Mouse (Mus musculus) heart, embryonic 12.5 days (tissue): ENCODE measurements around the gene Cubn. TPM values are rescaled to one million over a fixed set of nuclear protein-coding genes. Genes with fewer than 3 reads are reported as not detected.

Experiments
- ATAC-seq: fragments of 200-750 bp; cut with Nextera tagmentation; 2 replicates; pipeline ENCODE4 v1.8.0; 2017; ENCODE audit warnings: moderate TSS enrichment, moderate library complexity; ENCODE audit not compliant: insufficient number of reproducible peaks, low FRiP score
- H3K27ac ChIP-seq: fragments of 300-500 bp; sonication (generic); 2 replicates; pipeline ENCODE4 v1.5.1; 2016; ENCODE audit warnings: mild to moderate bottlenecking, moderate library complexity; ENCODE audit not compliant: poor library complexity, severe bottlenecking
- H3K27me3 ChIP-seq: fragments of 300-500 bp; sonication (generic); replicated peaks from 2 replicates; pipeline ENCODE4 v1.6.1; 2016; ENCODE audit warnings: mild to moderate bottlenecking, moderate library complexity
- H3K36me3 ChIP-seq: fragments of 300-500 bp; sonication (generic); 2 replicates; pipeline ENCODE4 v1.6.1; 2016; ENCODE audit warnings: mild to moderate bottlenecking, moderate library complexity
- H3K4me1 ChIP-seq: fragments of 300-500 bp; sonication (generic); replicated peaks from 2 replicates; pipeline ENCODE4 v1.6.1; 2016; ENCODE audit warnings: mild to moderate bottlenecking
- H3K4me2 ChIP-seq: fragments of 300-500 bp; sonication (generic); 2 replicates; pipeline ENCODE4 v1.6.1; 2016; ENCODE audit warnings: mild to moderate bottlenecking, moderate library complexity
- H3K4me3 ChIP-seq: fragments of 300-500 bp; sonication (generic); 2 replicates; pipeline ENCODE4 v1.5.1; 2016; ENCODE audit warnings: mild to moderate bottlenecking
- H3K9ac ChIP-seq: fragments of 300-500 bp; sonication (generic); 2 replicates; pipeline ENCODE4 v1.6.1; 2016; ENCODE audit warnings: mild to moderate bottlenecking, moderate library complexity
- H3K9me3 ChIP-seq: fragments of 300-500 bp; sonication (generic); replicated peaks from 2 replicates; pipeline ENCODE4 v1.6.1; 2016; ENCODE audit warnings: mild to moderate bottlenecking, moderate library complexity
- WGBS: fragments of 180-500 bp; shearing (Covaris S2); methylation state at CpG from one replicate; pipeline ENCODE4 v1.1.7; 2016; 5-methylcytosine and 5-hydroxymethylcytosine counted together
- polyA plus RNA-seq: library from polyadenylated mRNA; unstranded; fragments of >200 nt; fragmentation: Nextera tagmentation; extraction: Ambion mirVana; gene quantifications from 2 replicates; pipeline ENCODE4 v1.2.1, GENCODE M21; 2016

Gene Cubn
- polyA plus RNA-seq, 1 experiment from 2014 or later: 0.57 TPM

DNA sequence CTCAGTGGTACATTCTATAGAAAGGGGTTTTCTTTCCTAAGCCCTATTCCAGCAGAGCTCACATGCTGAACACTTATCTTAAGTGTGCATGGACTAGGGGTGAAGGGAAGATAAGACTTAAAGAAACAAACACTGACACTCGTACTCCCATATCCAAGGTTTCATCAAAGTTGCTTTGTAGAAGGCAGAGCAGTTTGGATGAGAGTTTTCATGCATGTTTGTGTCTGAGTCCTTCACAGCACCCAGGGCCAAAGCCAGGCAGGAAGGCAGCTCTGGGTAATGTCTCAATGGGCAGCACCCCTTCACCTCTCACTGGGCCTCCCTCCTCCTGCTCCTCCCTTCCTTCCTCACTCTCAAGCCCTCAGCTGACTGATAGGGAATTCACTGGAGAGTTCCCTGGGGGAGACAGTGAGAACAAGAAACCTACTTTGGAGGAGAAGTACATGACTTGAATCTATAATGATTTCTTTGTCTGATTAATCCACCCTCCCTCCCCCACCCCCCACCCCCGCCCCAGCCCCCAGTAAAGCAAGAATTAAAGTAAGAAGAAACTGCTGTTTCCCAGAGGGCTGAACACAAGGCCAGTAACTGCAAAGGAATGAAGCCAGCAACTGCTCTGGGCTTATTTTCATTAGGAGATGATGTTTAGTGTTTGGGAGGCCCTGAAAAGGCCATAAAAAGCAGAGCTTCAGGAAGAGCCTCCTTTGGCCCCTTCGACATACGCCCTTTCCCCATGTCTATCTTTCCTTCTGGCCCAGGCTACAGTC lies 106.7 kb downstream of the Cubn start:
- Histone ChIP-seq H3K36me3 (no peaks in the 10 kb centered on the region), H3K9ac (peak overlapping the region; percentile 6; the same call in 1 of the 2 replicates), H3K27ac (peak overlapping the region; percentile 95), H3K9me3 (no peaks in the 10 kb centered on the region), H3K4me1 (peaks cover 31% of the 10 kb centered on the region), H3K4me3 (no peak overlapping the region), H3K4me2 (peak overlapping the region; percentile 6; the same call in 1 of the 2 replicates), H3K27me3 (no peaks in the 10 kb centered on the region)
- 13% methylated on average over 4 of the region's 4 CpGs for WGBS
- ATAC-seq: peak; percentile 89

DNA sequence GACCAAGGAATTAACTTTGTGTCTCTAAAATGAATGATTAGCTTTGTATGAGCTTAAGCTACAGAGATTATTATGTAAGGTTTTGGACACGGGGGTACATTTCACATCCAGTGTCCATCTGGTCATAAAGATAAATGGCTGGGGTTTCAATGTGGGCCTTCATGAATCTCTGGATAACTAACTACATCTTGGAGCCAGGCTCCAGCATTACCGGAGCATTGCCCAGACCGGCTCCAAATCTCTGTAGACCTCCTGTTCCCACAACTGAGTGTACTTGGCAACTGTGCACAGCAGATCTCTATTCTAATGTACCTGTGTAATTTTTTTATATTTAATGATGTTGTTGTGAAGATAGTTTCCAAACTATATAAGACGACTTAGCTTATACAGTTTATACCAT lies 115.4 kb downstream of the Cubn start:
- ATAC-seq: no peak
- no peaks in the 10 kb centered on the region for H3K9me3 ChIP-seq
- 81% methylated on average over 4 of the region's 4 CpGs for WGBS
- no peaks in the 10 kb centered on the region for H3K36me3 ChIP-seq
- H3K9ac ChIP-seq: no peak overlapping the region
- no peak overlapping the region for H3K4me3 ChIP-seq
- no peaks in the 10 kb centered on the region for H3K27me3 ChIP-seq
- H3K4me1 ChIP-seq: peaks cover 19% of the 10 kb centered on the region
- no peak overlapping the region for H3K27ac ChIP-seq
- H3K4me2 ChIP-seq: no peak overlapping the region

DNA sequence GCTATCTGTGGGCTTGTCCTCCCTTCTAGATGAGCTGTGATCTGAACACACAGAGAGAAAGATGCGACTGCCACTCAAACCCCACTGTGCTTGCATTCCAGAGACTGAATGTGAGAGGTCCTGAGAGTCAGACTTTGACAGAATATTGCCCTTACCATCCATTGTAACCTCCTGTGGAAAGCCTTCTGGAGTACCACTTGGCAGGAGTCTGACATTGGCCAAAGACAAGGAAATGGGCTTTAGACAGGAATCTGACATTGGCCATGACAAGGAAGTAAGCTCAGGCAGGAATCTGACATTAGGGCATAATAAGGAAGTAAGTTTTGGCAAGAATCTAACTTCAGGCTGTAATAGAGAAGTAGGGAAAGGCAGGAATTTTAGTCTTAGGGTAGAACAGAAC lies 118.3 kb downstream of the Cubn start:
- WGBS: 67% methylated on average over 1 of the region's 1 CpGs
- no peaks in the 10 kb centered on the region for H3K9me3 ChIP-seq
- no peak for ATAC-seq
- H3K27ac ChIP-seq: peak overlapping the region; percentile 98
- H3K4me2 ChIP-seq: no peak overlapping the region
- H3K4me3 ChIP-seq: no peak overlapping the region
- peaks cover 26% of the 10 kb centered on the region for H3K4me1 ChIP-seq
- H3K27me3 ChIP-seq: no peaks in the 10 kb centered on the region
- no peaks in the 10 kb centered on the region for H3K36me3 ChIP-seq
- no peak overlapping the region for H3K9ac ChIP-seq

- WGBS: 63% methylated on average over 3 of the region's 3 CpGs
- Histone ChIP-seq H3K9ac (no peak overlapping the region), H3K4me3 (no peak overlapping the region)
Observed at GRCm38 (mm10) chr2:13372825-13373224, 118.8 kb downstream of the Cubn start.

GRCm38 (mm10) chr2:13372256-13372824 lies 119.3 kb downstream of the Cubn start:
- under 1% methylated on average over 5 of the region's 5 CpGs for WGBS
- no peak overlapping the region for H3K9ac ChIP-seq

More at GRCm38 (mm10) chr2:13372825-13373224, 118.8 kb downstream of the Cubn start:
- Histone ChIP-seq H3K27ac (peak overlapping the region; percentile 98), H3K36me3 (no peaks in the 10 kb centered on the region), H3K4me2 (peak overlapping the region; percentile 54; the same call in 1 of the 2 replicates), H3K4me1 (peaks cover 23% of the 10 kb centered on the region), H3K9me3 (no peaks in the 10 kb centered on the region), H3K27me3 (no peaks in the 10 kb centered on the region)
- no peak for ATAC-seq

GRCm38 (mm10) chr2:13371797-13372170 lies 119.8 kb downstream of the Cubn start:
- 2% methylated on average over 4 of the region's 4 CpGs for WGBS
- peak; percentile 87 for ATAC-seq
- peak overlapping the region; percentile 54 for H3K4me2 ChIP-seq
- no peaks in the 10 kb centered on the region for H3K36me3 ChIP-seq
- peaks cover 23% of the 10 kb centered on the region for H3K4me1 ChIP-seq
- no peaks in the 10 kb centered on the region for H3K27me3 ChIP-seq
- H3K27ac ChIP-seq: peak overlapping the region; percentile 98
- peak overlapping the region; percentile 4; the same call in 1 of the 2 replicates for H3K4me3 ChIP-seq
- H3K9ac ChIP-seq: no peak overlapping the region
- H3K9me3 ChIP-seq: no peaks in the 10 kb centered on the region

More at GRCm38 (mm10) chr2:13372256-13372824, 119.3 kb downstream of the Cubn start:
- Histone ChIP-seq H3K9me3 (no peaks in the 10 kb centered on the region), H3K4me1 (peaks cover 23% of the 10 kb centered on the region), H3K36me3 (no peaks in the 10 kb centered on the region), H3K27ac (peak overlapping the region; percentile 98), H3K27me3 (no peaks in the 10 kb centered on the region), H3K4me2 (peak overlapping the region; percentile 54), H3K4me3 (peak overlapping the region; percentile 4; the same call in 1 of the 2 replicates)
- ATAC-seq: peak; percentile 95

GRCm38 (mm10) chr2:13371072-13371796 lies 120.4 kb downstream of the Cubn start:
- peak overlapping the region; percentile 54 for H3K4me2 ChIP-seq

GRCm38 (mm10) chr2:13370556-13370955 lies 121.1 kb downstream of the Cubn start:
- Histone ChIP-seq H3K9ac (no peak overlapping the region), H3K27me3 (no peaks in the 10 kb centered on the region), H3K4me2 (no peak overlapping the region), H3K27ac (peak overlapping the region; percentile 98), H3K36me3 (no peaks in the 10 kb centered on the region), H3K9me3 (no peaks in the 10 kb centered on the region), H3K4me3 (no peak overlapping the region), H3K4me1 (peaks cover 23% of the 10 kb centered on the region)
- ATAC-seq: no peak
- 43% methylated on average over 2 of the region's 2 CpGs for WGBS

More at GRCm38 (mm10) chr2:13371072-13371796, 120.4 kb downstream of the Cubn start:
- no peaks in the 10 kb centered on the region for H3K27me3 ChIP-seq
- H3K4me3 ChIP-seq: no peak overlapping the region
- no peaks in the 10 kb centered on the region for H3K9me3 ChIP-seq
- peaks cover 23% of the 10 kb centered on the region for H3K4me1 ChIP-seq
- WGBS: 44% methylated on average over 10 of the region's 10 CpGs
- H3K27ac ChIP-seq: peak overlapping the region; percentile 98
- no peak overlapping the region for H3K9ac ChIP-seq
- no peaks in the 10 kb centered on the region for H3K36me3 ChIP-seq
- no peak for ATAC-seq

GRCm38 (mm10) chr2:13368517-13368916 lies 123.1 kb downstream of the Cubn start:
- H3K9me3 ChIP-seq: no peaks in the 10 kb centered on the region
- ATAC-seq: no peak
- 74% methylated on average over 3 of the region's 3 CpGs for WGBS
- H3K27me3 ChIP-seq: no peaks in the 10 kb centered on the region
- H3K36me3 ChIP-seq: no peaks in the 10 kb centered on the region
- H3K27ac ChIP-seq: no peak overlapping the region
- H3K4me3 ChIP-seq: no peak overlapping the region
- H3K4me1 ChIP-seq: peaks cover 23% of the 10 kb centered on the region
- no peak overlapping the region for H3K9ac ChIP-seq
- H3K4me2 ChIP-seq: no peak overlapping the region

- Histone ChIP-seq H3K27ac (no peak overlapping the region), H3K4me2 (no peak overlapping the region), H3K4me1 (peaks cover 8% of the 10 kb centered on the region), H3K9ac (no peak overlapping the region), H3K4me3 (no peak overlapping the region), H3K27me3 (no peaks in the 10 kb centered on the region), H3K36me3 (no peaks in the 10 kb centered on the region), H3K9me3 (no peaks in the 10 kb centered on the region)
- 73% methylated on average over 7 of the region's 7 CpGs for WGBS
- no peak for ATAC-seq
Observed at GRCm38 (mm10) chr2:13357885-13358552, 133.6 kb downstream of the Cubn start.
